Mouse (Mus musculus) left cerebral cortex, adult 11 months (tissue): ENCODE data around the gene Parvg.

Source experiments
- DNase-seq: peaks from one replicate; pipeline ENCODE4 v3.0.0; 2022; ENCODE audit warnings: low spot score

Gene Parvg

DNA sequence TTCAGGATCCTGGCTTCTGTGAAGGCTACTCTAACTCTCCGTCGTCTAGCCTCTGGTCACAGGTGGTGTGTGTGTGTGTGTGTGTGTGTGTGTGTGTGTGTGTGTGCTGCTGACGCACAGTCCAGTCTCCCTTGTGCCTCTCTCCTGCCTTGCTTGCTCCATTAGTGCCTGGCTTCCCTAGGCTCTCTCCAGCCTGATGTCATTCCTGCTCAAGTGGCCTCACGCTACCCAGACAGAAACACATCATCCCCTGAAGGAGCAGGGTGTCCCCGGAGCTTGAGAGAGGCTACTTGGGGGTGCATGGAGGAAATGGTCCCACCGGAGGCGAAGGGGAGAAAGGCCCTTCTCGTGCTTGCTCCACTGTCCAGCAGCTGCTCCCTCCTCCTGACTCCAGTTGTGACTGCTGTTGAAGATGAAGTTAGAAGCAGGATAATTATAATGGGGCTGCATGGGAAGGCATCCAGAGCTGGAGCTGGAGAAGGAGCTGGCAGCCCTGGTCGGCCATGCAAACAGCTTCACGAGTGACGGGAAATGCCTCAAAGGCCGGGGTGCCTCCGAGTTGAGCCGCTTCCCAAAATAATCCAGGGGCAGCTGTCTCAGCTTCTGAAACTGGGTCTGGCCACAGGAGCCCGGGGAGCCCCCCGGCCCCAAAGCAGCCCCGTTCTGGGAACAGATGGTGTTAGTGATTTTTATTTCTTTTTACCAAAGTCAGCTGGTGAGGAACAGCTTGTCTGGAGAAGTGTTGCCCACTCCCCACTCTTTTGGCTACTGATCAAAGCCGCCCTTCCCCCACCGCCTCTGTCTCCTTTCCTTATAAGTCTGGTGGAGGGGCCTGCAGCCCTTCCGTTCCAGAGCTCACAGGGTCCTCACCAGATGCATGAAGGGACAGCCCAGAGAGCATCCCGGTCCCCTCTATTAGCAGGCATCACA is 28.4 kb downstream of the Parvg start:
- no peak for DNase-seq

DNA sequence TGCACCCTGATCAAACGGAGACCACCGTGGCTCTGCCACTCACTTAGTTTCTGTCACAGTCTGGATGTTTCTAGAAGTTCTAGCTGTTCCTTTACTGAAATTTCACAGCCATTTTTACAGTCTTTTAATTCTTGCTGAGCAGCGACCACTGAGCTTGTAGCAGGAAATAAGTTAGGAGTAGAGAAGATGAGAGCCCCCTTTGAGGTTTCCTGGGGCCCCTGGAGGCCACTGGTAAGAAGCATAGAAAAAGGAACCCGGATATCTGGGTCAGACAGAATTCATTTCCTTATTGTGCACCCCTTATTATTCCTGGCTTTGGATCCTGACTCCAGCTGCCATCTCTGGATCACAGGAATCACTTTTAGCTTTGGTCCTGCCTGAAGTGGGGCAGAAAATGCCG is 31.3 kb downstream of the Parvg start:
- no peak for DNase-seq

DNA sequence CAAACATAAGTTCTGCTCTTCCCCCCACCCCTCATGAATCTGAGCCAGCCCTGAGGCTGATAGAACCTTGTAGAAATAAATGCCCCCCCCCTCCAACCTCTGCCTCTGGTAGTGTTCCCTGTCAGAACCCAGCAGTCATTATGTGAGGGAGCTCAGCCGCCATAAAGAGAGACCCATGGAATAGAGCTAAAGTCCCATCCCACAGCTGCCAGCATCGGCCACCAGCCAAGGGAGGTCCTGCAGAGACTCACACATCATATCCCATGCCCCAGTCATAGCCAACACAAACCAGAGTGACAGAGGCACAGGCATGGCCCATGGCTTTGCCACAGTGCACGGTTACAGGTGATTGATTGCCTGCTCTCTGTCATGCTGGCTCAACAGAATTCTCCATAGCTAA is 40.9 kb downstream of the Parvg start:
- DNase-seq, result no peak

DNA sequence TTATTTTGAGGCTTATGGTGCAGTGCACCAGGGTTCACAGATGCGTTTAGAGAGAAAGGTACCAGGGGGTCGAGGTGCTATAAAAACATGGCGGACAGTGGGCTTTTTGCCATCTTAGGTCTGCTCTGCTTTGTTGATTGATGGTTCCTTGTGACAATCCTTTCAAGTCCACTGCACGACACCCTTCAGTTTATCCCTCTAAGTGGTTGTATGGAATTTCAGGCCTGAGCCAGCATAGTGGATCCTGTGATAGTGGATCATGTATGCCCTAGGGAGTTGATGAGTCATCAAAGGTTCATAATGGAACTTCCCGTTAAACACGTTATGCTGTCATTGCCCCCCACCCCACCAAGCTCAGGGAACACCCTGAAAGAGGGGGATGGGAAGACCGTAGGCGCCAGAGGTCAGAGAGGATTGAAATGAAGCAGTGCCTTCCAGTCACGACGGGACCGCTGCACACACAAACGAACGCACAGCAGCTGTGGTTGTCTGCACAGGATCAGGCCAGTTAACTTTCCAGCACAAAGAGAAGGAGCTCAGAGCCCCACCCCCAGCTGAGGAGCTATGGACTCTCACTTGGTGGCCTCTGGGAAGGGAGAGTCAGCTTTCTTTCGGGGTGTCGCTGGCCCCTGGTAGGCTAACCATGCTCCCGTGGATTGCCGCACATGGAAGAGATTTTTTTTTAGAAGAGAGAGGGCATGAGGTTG is 42.0 kb downstream of the Parvg start:
- no peak for DNase-seq

DNA sequence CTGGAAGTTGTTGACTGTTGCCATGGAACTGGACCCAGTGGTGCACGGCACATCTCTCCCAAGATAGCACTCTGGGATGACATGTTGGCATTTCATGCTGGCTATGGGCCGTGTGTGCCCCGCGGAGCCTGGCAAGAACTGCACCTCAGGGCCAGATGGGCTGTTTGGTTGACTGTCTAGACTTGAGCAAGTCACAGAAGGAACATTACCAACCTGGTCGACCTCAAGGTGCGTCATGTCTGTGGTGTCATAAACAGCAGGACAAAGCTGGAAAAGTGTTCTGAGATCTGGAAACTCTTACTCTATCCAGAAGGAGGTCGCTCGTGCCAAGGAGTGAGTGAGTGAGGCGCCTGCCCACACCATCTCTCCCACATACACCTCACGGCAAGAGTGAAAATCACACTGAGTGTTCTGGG is 42.8 kb downstream of the Parvg start:
- DNase-seq, result no peak

DNA sequence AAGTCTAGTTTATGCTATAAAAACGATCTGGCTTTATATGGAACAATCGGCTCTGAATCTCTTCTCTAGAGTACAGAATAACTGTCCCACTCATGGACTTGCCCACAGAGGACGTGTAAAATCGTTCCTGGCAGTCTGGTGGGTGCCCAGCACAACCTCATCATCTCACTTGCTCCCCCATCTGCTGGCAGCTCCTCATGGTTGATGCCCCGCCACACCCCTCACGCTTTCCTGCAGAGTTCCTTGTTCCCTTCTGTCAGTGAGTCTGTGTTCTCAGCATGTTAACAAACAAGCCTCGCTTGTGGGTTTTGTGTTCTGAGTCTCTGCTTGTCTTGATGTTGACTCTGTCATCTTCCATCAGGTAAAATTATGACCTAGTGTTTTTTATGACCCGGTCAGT is 43.6 kb downstream of the Parvg start:
- DNase-seq, result no peak

DNA sequence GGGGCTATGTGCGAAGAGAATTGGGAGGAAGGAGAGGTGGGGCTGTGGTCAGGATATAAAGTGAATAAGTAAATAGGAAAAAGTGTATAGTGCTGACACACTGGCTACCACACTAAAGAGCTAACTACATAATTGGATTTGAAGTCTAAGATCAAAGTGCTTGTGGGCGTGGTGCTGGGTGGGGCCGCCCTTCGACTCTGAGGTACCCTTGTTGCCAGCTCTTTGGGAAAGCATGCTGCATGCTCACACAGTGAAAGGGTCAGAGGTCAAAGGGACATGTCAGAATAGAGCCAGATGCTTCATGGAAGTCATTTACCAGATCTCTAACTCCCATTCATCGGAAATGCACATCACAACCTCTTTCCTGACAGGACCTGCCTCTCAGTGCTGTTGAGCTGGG is 49.0 kb downstream of the Parvg start:
- no peak for DNase-seq

DNA sequence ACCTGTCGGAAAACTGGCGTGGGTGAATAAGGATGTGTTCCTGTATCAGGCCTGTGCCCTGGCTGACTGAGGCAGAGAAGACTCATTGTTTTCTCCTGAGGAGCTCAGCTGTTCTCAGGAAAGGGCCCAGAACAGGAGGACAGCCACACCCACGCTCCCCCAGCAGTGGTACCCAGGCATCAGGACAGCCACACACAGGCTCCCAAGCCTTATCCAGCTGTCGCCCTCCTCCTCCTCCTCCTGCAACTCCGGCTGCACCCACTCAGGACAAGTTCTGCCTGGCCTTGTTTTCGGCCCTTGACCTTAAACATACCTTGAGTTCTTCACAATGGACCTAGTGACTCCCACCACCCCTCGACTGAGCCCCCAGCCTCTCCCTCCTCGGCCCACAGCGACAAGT is 54.9 kb downstream of the Parvg start:
- no peak for DNase-seq

DNA sequence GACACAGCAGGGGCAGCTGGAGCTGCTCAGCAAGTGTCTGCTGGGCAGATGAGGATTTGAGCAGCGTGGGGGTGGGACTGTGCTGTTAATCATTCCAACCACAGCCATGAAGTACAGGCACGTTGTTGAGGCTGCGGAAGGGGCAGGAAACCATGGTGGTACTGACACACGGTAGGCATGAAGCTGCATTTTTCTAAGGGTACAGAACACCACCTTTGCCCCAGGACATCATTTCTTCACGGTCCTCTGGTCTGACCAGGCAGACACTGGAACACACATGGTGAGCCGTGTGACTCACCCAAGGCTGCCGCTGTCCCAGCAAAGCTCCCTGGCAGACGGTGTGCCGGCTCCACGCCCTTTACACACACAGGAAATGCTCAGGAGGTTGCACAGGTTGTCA is 56.4 kb downstream of the Parvg start:
- DNase-seq, result no peak

DNA sequence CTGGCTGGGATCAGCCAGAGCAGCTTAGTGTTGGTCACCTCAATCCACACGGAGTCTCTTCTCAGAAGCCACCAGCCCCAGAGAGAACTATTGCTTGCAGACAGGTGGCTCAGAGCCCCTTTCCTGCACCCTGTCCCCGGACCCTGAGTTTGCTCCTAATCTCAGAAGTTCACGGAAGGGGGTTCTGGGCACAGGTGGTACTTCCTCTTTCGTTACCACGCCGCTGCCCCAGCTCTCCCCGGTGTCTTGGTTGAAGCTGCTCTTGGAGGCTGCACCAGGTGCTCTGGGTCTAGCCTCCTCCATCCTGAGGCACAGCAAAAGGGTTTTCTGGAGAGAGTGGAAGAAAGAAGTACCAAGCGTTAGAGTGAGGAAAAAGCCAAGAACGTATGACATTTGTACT is 60.2 kb downstream of the Parvg start:
- DNase-seq, result no peak

DNA sequence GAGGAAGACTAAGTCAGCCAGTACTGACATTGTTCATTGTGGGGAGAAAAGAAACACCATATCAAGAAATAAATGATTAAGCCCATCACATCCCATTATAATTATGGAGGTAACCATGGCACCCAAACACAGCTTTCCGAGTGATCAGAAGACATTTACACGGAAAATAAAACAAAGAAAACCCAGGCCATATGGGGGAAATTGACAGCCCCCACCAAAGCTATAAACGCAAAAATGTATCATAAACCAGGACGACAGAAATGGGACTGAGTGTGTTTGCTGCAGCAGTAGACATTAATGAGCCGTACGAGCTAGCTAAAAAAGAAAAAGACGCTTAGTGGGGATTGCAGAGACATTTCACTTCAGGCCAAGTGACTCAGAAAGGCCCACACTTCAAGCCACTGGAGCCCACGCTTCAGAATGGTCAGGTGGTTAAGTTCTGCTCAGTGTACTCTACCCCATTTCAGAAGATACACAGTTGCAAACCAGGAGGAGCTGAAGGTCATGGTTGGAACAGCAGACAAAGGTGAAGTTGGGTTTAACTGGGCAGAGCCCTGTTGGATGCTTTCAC is 62.3 kb downstream of the Parvg start:
- no peak for DNase-seq

DNA sequence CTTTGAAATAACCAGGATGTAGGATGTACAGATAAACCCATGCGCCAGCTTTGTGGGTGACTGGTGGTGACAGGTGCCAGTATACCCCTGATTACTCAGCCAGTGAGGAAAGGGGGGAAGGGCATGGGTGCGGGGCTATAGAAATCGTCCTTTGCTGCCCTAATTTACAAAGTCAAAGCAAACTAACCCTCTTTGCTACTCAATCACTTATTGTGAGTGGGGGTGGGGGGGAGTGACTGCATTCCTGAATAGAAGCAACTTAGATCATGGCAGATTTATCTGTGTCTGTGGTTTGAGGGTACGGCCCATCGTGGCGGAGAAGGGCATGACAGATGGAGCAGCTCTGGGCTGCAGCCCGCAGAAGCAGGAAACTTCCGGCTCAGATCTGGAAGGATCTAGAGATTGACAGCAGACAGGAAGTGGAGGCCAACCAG is 64.9 kb downstream of the Parvg start:
- DNase-seq, result no peak

DNA sequence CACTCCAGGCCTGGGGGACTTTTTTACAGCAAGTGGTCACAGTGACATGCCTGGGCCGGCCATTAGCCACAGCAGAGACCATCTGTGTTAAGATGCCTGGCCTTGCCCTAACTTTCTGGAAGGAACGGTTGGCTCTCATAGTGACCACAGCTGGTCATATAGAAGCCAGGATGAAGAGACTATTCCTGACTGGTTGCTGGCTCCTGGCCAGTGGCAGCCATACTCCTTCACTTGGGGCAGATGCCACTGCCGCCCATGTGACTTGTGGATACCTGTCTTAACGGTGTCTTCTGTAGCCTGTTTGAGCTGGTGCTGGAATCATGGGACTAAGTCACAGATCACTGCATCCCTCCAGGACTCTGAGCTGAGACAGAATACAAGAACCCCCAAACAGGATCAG is 68.3 kb downstream of the Parvg start:
- DNase-seq, result no peak
